Mouse (Mus musculus) left cerebral cortex, adult 18-20 months (tissue): ENCODE data around the gene Rassf2. TPM values are rescaled to one million over a fixed set of nuclear protein-coding genes. Genes with fewer than 3 reads are reported as not detected.

Source experiments
- DNase-seq, 2 experiments: peaks; one replicate each; pipeline ENCODE4 v3.0.0; 2021 to 2022; ENCODE audit warnings: low spot score in 2 of 2, mixed read lengths in 1 of 2
- total RNA-seq, 2 experiments: library from RNA; stranded (reverse); gene quantifications; 2 replicates each; pipeline ENCODE4 v1.2.3; 2021

Gene Rassf2
- total RNA-seq, 2 experiments from 2014 or later: 42.8 to 47.5 TPM

DNA sequence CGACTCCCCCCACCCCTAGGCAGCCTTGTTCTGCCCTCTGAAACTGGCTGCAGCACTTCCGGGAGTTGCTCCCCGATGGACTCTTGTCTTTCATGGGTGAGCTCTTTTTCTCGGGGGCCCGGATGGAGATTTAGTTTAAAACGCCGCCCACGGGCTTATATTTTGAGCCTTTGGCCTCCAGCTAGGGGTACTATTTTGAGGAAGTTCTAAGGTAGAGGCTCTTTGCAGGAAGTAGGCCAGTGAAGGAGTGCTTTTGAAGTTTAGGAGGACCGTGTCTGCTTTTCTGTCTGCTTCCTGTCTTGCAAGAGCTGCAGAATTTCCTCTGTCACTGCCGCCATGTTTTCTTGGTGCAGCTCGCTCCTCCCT lies 5.4 kb upstream of the Rassf2 start:
- no peak for DNase-seq

GRCm38 (mm10) chr2:132034590-132035469 lies 4.8 kb upstream of the Rassf2 start:
- DNase-seq: no peak

DNA sequence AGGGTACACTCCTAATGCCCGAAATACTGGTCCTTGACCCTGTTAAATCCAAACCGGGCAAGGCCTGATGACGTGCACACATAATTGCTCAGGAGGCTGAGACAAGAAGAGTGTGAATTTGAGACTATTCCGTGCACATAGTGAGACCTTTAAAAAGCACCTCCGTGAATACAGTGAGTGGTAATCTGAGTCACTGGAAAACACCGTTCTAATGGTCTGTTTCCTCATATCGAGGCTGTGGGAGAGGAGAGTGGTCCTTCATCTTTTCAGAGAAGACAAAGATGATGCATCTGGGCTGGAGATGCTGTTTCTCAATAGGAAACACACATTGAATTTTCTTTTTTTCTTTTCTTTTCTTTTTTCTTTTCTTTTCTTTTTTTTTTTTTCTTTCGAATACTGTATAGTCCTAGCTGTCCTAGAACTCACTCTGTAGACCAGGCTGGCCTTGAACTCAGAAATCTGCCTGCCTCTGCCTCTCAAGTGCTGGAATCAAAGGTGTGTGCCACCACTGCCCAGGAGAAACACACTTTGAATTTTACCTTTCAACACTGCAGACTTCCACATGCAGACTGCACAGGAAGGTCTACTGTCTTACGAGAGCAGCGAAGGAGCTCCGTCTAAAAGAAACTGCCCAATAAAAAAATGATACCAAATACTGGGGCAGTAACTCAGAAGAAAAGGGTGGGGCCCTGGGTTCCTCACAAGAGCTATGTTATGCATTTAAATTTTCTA lies 1.5 kb upstream of the Rassf2 start:
- DNase-seq: no peak

DNA sequence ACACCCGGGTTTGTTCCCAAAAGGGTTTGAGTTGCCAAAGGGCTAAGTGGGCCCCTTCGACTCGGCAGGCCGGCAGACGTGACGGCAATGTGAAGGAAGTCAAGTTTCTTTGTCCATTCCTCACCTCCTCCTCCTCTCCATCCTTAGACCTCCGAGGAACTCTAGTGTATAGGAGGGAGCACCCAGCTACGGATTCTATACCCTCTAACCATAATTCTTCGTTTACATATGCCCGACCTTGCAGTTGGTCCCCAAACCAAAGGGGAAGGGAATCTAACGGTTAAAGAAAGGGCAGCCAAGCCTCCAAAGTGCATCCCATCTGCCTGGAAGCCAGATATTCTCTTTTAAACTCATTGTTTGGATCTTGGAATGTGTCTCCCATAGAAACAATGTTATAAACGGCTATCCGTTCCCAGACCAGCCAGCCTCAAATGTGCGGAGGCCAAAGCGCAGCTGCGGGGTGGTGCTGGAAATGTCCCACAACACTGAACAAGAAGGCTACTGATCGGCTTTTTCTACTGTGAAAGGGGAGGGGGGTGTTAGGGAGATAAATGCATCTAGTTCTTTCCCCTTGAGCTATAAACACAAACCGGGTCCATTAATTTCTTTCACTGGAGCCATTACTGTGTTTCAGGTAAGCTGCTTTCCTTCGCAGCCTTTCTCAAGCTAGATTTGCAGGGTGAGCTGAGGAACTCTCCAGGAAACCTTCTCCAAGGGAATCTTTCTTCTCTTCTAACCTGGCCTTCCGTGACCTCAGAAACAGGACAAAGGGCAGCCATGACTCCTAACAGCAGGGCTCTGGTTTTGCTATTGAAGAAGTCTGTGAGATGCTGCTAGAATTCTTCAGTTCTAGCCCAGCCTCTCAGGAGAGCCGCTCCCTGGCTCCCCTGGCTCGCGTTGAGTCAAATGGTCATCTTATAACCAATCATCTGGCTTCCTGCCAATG lies 633 bp upstream of the Rassf2 start:
- DNase-seq: peak in 1 of 2 experiments; percentile 27

DNA sequence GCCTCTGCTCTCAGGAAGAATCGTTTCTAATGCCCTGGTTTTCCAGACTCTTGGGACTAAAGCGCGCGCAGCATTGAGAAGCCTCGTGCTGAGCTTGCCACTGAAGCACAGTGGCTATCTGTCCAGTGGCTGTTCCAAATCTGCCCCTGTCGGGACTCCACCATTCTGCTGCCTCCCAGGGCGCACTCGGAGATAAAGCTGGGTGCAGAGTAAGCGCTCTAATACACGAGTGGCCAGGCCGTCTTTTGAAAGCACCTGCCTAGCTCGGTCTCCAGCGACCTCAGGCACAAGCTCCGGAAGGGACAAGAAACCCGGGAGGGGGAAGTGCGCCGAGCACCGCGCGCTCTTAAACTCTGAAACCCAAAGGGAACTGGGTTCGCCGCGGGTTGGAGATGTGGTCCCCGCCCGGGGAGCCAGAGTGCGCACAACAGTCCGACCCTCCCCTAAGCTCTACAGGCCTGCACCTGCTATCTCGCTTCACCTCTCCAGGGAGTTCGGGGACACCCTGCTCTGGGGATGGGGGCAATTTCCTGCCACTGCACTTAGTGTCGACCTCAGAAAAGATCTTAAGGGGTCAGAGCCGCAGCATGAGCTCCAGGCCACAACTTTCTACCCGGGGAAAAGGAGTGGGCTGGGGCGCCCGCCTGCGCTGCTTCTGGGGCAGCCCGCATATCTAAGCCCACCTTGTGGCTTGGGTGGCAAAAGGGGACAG lies 1.0 kb downstream of the Rassf2 start:
- DNase-seq: no peak

DNA sequence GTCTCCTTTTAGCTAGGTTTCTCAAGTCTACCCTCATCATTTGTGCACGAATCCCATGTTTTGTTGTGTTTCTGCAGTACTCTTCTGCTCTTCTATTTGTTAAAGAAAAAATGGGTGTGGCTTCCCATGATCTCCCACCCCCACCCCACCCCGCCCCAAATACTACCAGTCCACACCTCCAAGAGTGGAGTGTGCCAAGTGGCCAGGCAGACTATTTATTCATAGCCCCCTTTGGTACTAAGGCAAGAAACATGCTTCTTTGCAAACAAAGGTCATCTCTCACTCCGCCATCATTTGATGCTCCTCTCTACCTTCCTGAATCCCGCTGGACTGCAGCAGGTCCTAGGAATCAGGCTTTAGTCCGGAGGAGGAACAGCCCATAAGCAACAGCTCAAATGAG lies 2.0 kb downstream of the Rassf2 start:
- DNase-seq: no peak

GRCm38 (mm10) chr2:132027366-132027765 lies 2.7 kb downstream of the Rassf2 start:
- no peak for DNase-seq

GRCm38 (mm10) chr2:132024028-132024427 lies 6.0 kb downstream of the Rassf2 start:
- DNase-seq: no peak

DNA sequence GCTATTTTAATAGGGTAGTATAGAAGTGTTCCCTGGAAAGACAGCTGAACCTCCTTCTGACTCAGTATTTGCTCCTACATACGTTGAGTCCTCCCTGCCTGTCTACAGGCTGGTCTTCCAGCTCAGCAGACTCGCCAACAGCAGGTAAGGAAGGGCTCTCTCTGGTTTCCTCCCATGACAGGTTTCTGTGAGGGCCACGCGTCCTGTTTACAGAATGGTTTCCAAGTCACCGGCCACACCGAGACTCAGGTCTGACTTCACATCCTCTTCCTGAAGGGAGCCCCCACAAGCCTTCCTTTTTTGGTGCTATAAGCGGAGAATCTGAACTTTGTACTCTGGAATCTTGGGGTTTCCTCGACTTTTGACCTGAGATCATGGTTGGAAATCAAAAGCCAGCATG lies 7.4 kb downstream of the Rassf2 start:
- DNase-seq: no peak

DNA sequence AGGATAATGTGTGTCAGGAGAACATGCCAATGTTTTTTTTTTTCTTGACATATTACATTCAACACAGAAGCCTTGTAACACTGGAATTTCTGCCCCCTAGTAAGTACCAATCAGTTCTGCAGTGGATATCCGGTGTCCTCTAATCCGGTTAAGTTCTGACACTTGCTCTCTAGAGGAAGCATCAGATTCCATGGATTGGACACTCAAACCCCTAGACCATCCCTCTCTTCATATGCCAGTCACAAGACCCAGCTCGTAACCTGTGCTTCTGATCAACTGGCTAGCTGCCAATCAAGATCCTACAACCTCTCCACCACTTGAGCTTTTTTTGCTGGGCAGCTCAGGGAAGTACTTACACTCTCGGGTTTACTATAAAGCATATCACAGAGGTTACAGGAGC lies 8.4 kb downstream of the Rassf2 start:
- DNase-seq: no peak

GRCm38 (mm10) chr2:132020991-132021541 lies 9.0 kb downstream of the Rassf2 start:
- no peak for DNase-seq

DNA sequence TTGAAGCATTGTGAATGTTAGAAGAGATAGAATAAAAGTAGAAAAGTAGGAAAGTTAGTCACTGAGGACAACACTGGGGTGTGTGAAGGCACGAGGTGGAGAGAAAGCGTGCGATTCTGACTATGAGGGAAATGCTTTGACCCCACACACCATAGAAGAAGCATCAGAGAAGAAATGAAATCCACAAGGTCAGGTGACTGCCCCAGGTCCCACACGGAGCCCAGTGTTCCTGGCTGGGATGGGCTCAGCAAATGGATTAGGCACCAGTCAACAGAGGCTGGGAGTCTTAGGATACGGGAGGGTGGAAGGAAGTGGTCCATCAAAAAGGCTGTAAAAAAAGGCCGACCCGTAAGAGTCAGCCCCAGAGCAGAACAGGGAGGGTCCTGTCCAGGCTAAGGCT lies 9.6 kb downstream of the Rassf2 start:
- DNase-seq: no peak

- DNase-seq: no peak
These were observed 10.7 kb downstream of the Rassf2 start for GRCm38 (mm10) chr2:132019372-132019811.

- DNase-seq: no peak
These were observed 11.9 kb downstream of the Rassf2 start for GRCm38 (mm10) chr2:132018156-132018555.

- no peak for DNase-seq
These were observed 12.4 kb downstream of the Rassf2 start for GRCm38 (mm10) chr2:132017611-132018010.

- no peak for DNase-seq
These were observed 14.0 kb downstream of the Rassf2 start for GRCm38 (mm10) chr2:132016034-132016433.

GRCm38 (mm10) chr2:132013152-132013551 lies 16.9 kb downstream of the Rassf2 start:
- DNase-seq: no peak

- no peak for DNase-seq
These were observed 19.3 kb downstream of the Rassf2 start for GRCm38 (mm10) chr2:132010781-132011180.

DNA sequence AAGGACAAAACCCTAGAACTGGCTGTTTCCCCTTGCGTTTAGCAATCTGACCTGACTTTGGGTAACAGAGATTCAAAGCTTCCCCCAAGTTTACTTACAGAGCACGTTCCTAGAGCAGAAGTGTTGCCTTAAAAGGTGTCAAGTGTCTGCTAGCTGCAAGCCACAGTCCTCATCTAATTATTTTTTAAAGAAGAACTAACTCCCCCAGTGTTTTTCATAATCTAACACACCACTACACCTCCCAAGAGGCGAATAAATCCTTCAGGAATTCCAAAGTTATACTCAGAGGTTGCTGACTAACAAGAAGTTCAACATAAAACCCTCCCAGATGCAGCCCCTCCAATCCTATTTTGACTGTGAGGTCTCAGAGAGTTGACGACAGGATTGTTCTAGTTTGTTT lies 21.9 kb downstream of the Rassf2 start:
- DNase-seq: no peak

- no peak for DNase-seq
These were observed 22.6 kb downstream of the Rassf2 start for GRCm38 (mm10) chr2:132007475-132007819.
